Mouse (Mus musculus): ENCODE measurements around the gene Drc3. TPM values are rescaled to one million over a fixed set of nuclear protein-coding genes. Genes with fewer than 3 reads are reported as not detected.

Gene Drc3
- polyA plus RNA-seq, 1 experiment from 2014 or later, result 6.3 TPM

GRCm38 (mm10) chr11:60317376-60318102, 35.6 kb upstream of the Drc3 start:
- H3K9me3 ChIP-seq, result no peaks in the 10 kb centered on the region
- 0 out of 2 replicates have a peak overlapping the region, but pooled peaks have one; percentile 50 for H3K27ac ChIP-seq
- H3K4me2 ChIP-seq, result no peak overlapping the region
- 70% methylated on average over 7 of the region's 7 CpGs for WGBS
- H3K9ac ChIP-seq, result no peak overlapping the region
- no peak for ATAC-seq (replicated peaks)
- H3K27me3 ChIP-seq (replicated peaks), result no peaks in the 10 kb centered on the region
- no peaks in the 10 kb centered on the region for H3K36me3 ChIP-seq (replicated peaks)
- no peak overlapping the region for H3K4me3 ChIP-seq
- H3K4me1 ChIP-seq, result peaks cover 42% of the 10 kb centered on the region

GRCm38 (mm10) chr11:60318716-60319115, 34.4 kb upstream of the Drc3 start:
- Histone ChIP-seq H3K4me3 (no peak overlapping the region), H3K4me2 (no peak overlapping the region), H3K36me3 (replicated peaks) (no peaks in the 10 kb centered on the region), H3K9me3 (no peaks in the 10 kb centered on the region), H3K27me3 (replicated peaks) (no peaks in the 10 kb centered on the region), H3K9ac (no peak overlapping the region), H3K27ac (peak overlapping the region; percentile 59; the same call in 1 of the 2 replicates), H3K4me1 (peaks cover 39% of the 10 kb centered on the region)
- WGBS, result 45% methylated on average over 5 of the region's 5 CpGs
- ATAC-seq (replicated peaks), result no peak; the same call in 1 of the 2 replicates

GRCm38 (mm10) chr11:60319257-60320066, 33.7 kb upstream of the Drc3 start:
- Histone ChIP-seq H3K4me3 (no peak overlapping the region), H3K27me3 (replicated peaks) (no peaks in the 10 kb centered on the region), H3K9ac (no peak overlapping the region), H3K4me2 (no peak overlapping the region), H3K9me3 (no peaks in the 10 kb centered on the region), H3K36me3 (replicated peaks) (no peaks in the 10 kb centered on the region), H3K4me1 (peaks cover 39% of the 10 kb centered on the region), H3K27ac (peak overlapping the region; percentile 59)
- ATAC-seq (replicated peaks), result no peak
- WGBS, result 68% methylated on average over 10 of the region's 10 CpGs

GRCm38 (mm10) chr11:60320426-60321037, 32.6 kb upstream of the Drc3 start:
- Histone ChIP-seq H3K4me2 (no peak overlapping the region), H3K27ac (peak overlapping the region; percentile 59), H3K9ac (no peak overlapping the region), H3K4me3 (no peak overlapping the region), H3K4me1 (peaks cover 39% of the 10 kb centered on the region), H3K9me3 (no peaks in the 10 kb centered on the region), H3K36me3 (replicated peaks) (no peaks in the 10 kb centered on the region), H3K27me3 (replicated peaks) (no peaks in the 10 kb centered on the region)
- no peak for ATAC-seq (replicated peaks)
- WGBS, result 61% methylated on average over 8 of the region's 8 CpGs

- Histone ChIP-seq H3K4me3 (no peak overlapping the region), H3K27ac (no peak overlapping the region), H3K4me1 (peaks cover 33% of the 10 kb centered on the region), H3K27me3 (replicated peaks) (no peaks in the 10 kb centered on the region), H3K9me3 (no peaks in the 10 kb centered on the region), H3K9ac (no peak overlapping the region), H3K4me2 (no peak overlapping the region), H3K36me3 (replicated peaks) (no peaks in the 10 kb centered on the region)
- no peak for ATAC-seq (replicated peaks)
- WGBS, result 80% methylated on average over 2 of the region's 2 CpGs
Measured at GRCm38 (mm10) chr11:60321438-60321837, 31.7 kb upstream of the Drc3 start.

- Histone ChIP-seq H3K9ac (no peak overlapping the region), H3K4me3 (no peak overlapping the region), H3K4me1 (peaks cover 21% of the 10 kb centered on the region), H3K4me2 (no peak overlapping the region), H3K9me3 (no peaks in the 10 kb centered on the region), H3K36me3 (replicated peaks) (no peaks in the 10 kb centered on the region), H3K27ac (no peak overlapping the region), H3K27me3 (replicated peaks) (no peaks in the 10 kb centered on the region)
- no peak for ATAC-seq (replicated peaks)
Measured at GRCm38 (mm10) chr11:60323731-60324130, 29.4 kb upstream of the Drc3 start.

- H3K9me3 ChIP-seq, result no peaks in the 10 kb centered on the region
- no peak overlapping the region for H3K4me2 ChIP-seq
- H3K27ac ChIP-seq, result no peak overlapping the region
- WGBS, result 90% methylated on average over 4 of the region's 4 CpGs
- no peak for ATAC-seq (replicated peaks)
- H3K4me1 ChIP-seq, result 0 out of 2 replicates have a peak, but pooled peaks cover 3% of the 10 kb centered on the region
- H3K36me3 ChIP-seq (replicated peaks), result no peaks in the 10 kb centered on the region
- H3K4me3 ChIP-seq, result no peak overlapping the region
- no peaks in the 10 kb centered on the region for H3K27me3 ChIP-seq (replicated peaks)
- H3K9ac ChIP-seq, result no peak overlapping the region
Measured at GRCm38 (mm10) chr11:60330551-60330950, 22.6 kb upstream of the Drc3 start.

GRCm38 (mm10) chr11:60333461-60333860, 19.7 kb upstream of the Drc3 start:
- Histone ChIP-seq H3K27me3 (replicated peaks) (no peaks in the 10 kb centered on the region), H3K9me3 (no peaks in the 10 kb centered on the region), H3K4me2 (no peak overlapping the region), H3K4me1 (0 out of 2 replicates have a peak, but pooled peaks cover 3% of the 10 kb centered on the region), H3K4me3 (no peak overlapping the region), H3K36me3 (replicated peaks) (no peaks in the 10 kb centered on the region), H3K9ac (no peak overlapping the region), H3K27ac (no peak overlapping the region)
- WGBS, result 78% methylated on average over 5 of the region's 5 CpGs
- no peak for ATAC-seq (replicated peaks)

- Histone ChIP-seq H3K4me1 (0 out of 2 replicates have a peak, but pooled peaks cover 3% of the 10 kb centered on the region), H3K4me2 (no peak overlapping the region), H3K27ac (no peak overlapping the region), H3K36me3 (replicated peaks) (no peaks in the 10 kb centered on the region), H3K27me3 (replicated peaks) (no peaks in the 10 kb centered on the region), H3K9ac (no peak overlapping the region), H3K9me3 (no peaks in the 10 kb centered on the region), H3K4me3 (no peak overlapping the region)
- no peak for ATAC-seq (replicated peaks)
- 66% methylated on average over 3 of the region's 3 CpGs for WGBS
Measured at GRCm38 (mm10) chr11:60334124-60334523, 19.0 kb upstream of the Drc3 start.

- no peak overlapping the region for H3K4me2 ChIP-seq
- no peak overlapping the region for H3K4me3 ChIP-seq
- ATAC-seq (replicated peaks), result no peak
- H3K27ac ChIP-seq, result no peak overlapping the region
- no peaks in the 10 kb centered on the region for H3K9me3 ChIP-seq
- H3K9ac ChIP-seq, result no peak overlapping the region
- 0 out of 2 replicates have a peak, but pooled peaks cover 3% of the 10 kb centered on the region for H3K4me1 ChIP-seq
- no peaks in the 10 kb centered on the region for H3K27me3 ChIP-seq (replicated peaks)
- H3K36me3 ChIP-seq (replicated peaks), result no peaks in the 10 kb centered on the region
- WGBS, result 44% methylated on average over 2 of the region's 2 CpGs
Measured at GRCm38 (mm10) chr11:60335771-60336170, 17.4 kb upstream of the Drc3 start.

- no peaks in the 10 kb centered on the region for H3K27me3 ChIP-seq (replicated peaks)
- no peak overlapping the region for H3K4me2 ChIP-seq
- WGBS, result 63% methylated on average over 4 of the region's 4 CpGs
- H3K4me3 ChIP-seq, result no peak overlapping the region
- H3K9me3 ChIP-seq, result no peaks in the 10 kb centered on the region
- no peak overlapping the region for H3K27ac ChIP-seq
- no peak for ATAC-seq (replicated peaks)
- no peak overlapping the region for H3K9ac ChIP-seq
- 0 out of 2 replicates have a peak, but pooled peaks cover 3% of the 10 kb centered on the region for H3K4me1 ChIP-seq
- no peaks in the 10 kb centered on the region for H3K36me3 ChIP-seq (replicated peaks)
Measured at GRCm38 (mm10) chr11:60338291-60338690, 14.8 kb upstream of the Drc3 start.

GRCm38 (mm10) chr11:60339361-60339760, 13.8 kb upstream of the Drc3 start:
- Histone ChIP-seq H3K4me3 (no peak overlapping the region), H3K36me3 (replicated peaks) (no peaks in the 10 kb centered on the region), H3K4me1 (0 out of 2 replicates have a peak, but pooled peaks cover under 1% of the 10 kb centered on the region), H3K27me3 (replicated peaks) (no peaks in the 10 kb centered on the region), H3K4me2 (no peak overlapping the region), H3K9me3 (no peaks in the 10 kb centered on the region), H3K9ac (no peak overlapping the region), H3K27ac (no peak overlapping the region)
- no peak for ATAC-seq (replicated peaks)
- WGBS, result 94% methylated on average over 12 of the region's 12 CpGs

Measured in midbrain, embryonic 15.5 days (tissue).